Mouse (Mus musculus) stomach, embryonic 15.5 days (tissue): ENCODE data around the gene Mbd3. TPM values are rescaled to one million over a fixed set of nuclear protein-coding genes. Genes with fewer than 3 reads are reported as not detected.
A peak's percentile ranks its signal among the peaks of the same experiment; 100 is the strongest.

Experiments
- ATAC-seq: fragments of 200-750 bp; cut with Nextera tagmentation; 2 replicates; pipeline ENCODE4 v1.8.0; 2017; ENCODE audit warnings: low read depth, moderate number of reproducible peaks, moderate TSS enrichment; ENCODE audit not compliant: insufficient read depth, low FRiP score
- H3K27ac ChIP-seq: fragments of 300-500 bp; sonication (generic); 2 replicates; pipeline ENCODE4 v1.5.1; 2015; ENCODE audit warnings: mild to moderate bottlenecking, inconsistent platforms
- H3K27me3 ChIP-seq: fragments of 300-500 bp; sonication (generic); replicated peaks from 2 replicates; pipeline ENCODE4 v1.6.1; 2015; ENCODE audit warnings: inconsistent platforms
- H3K36me3 ChIP-seq: fragments of 300-500 bp; sonication (generic); 2 replicates; pipeline ENCODE4 v1.6.1; 2015; ENCODE audit warnings: inconsistent platforms
- H3K4me1 ChIP-seq: fragments of 300-500 bp; sonication (generic); 2 replicates; pipeline ENCODE4 v1.6.1; 2015; ENCODE audit warnings: inconsistent platforms
- H3K4me2 ChIP-seq: fragments of 300-500 bp; sonication (generic); 2 replicates; pipeline ENCODE4 v1.6.1; 2015; ENCODE audit warnings: mild to moderate bottlenecking, inconsistent platforms
- H3K4me3 ChIP-seq: fragments of 300-500 bp; sonication (generic); replicated peaks from 2 replicates; pipeline ENCODE4 v1.5.1; 2015; ENCODE audit warnings: inconsistent platforms
- H3K9ac ChIP-seq: fragments of 300-500 bp; sonication (generic); 2 replicates; pipeline ENCODE4 v1.6.1; 2015; ENCODE audit warnings: inconsistent platforms
- H3K9me3 ChIP-seq: fragments of 300-500 bp; sonication (generic); 2 replicates; pipeline ENCODE4 v1.6.1; 2016; ENCODE audit warnings: inconsistent platforms
- WGBS: fragments of 180-500 bp; shearing (Covaris S2); methylation state at CpG from one replicate; pipeline ENCODE4 v1.1.7; 2015; 5-methylcytosine and 5-hydroxymethylcytosine counted together
- polyA plus RNA-seq: library from polyadenylated mRNA; unstranded; fragments of >200 nt; fragmentation: Nextera tagmentation; extraction: Ambion mirVana; gene quantifications from 2 replicates; pipeline ENCODE4 v1.2.1, GENCODE M21; 2015

Mbd3 gene
- polyA plus RNA-seq, 1 experiment from 2014 or later: 204 TPM

DNA sequence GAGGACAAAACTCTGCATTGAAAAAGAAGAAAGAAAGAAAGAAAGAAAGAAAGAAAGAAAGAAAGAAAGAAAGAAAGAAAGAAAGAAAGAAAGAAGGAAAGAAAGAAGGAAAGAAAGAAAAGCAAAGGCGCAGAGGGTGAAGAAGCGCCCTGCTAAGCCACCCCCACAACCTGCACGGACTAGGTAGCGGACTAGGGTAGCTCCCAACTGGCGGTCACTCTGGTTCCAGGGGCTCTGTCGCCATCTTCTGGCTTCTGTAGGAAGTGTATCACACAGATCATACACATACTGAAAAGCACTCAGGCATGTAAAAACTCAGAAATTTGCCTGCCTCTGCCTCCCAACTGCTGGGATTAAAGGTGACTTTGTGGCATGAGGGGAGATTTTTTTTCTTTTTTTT is 25.3 kb downstream of the Mbd3 start:
- Histone ChIP-seq H3K9me3 (no peaks in the 10 kb centered on the region), H3K27me3 (no peaks in the 10 kb centered on the region), H3K27ac (no peak overlapping the region), H3K4me3 (no peak overlapping the region), H3K9ac (no peak overlapping the region), H3K4me1 (no peaks in the 10 kb centered on the region), H3K4me2 (no peak overlapping the region), H3K36me3 (no peaks in the 10 kb centered on the region)
- 24% methylated on average over 6 of the region's 6 CpGs for WGBS
- no peak for ATAC-seq

DNA sequence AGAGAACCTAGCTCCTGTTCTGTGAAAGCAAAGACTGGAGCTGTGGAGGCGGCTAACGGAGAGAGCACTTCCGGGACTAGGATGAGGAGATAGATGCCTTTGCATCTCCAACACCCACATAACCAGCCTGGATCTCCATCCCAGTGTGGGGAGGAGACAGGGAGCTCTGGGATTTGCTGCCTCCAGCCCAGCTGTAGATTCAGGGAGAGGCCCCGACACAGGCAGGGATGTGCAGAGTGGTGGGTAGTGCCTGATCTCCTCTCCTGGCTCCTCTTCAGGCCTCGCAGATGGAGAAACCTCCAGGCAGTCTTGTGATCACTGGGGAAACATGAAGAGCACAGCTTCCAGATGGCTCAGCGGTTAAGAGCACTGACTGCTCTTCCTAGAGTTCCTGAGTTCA is 26.6 kb downstream of the Mbd3 start:
- no peak overlapping the region for H3K4me3 ChIP-seq
- H3K36me3 ChIP-seq: no peaks in the 10 kb centered on the region
- H3K9me3 ChIP-seq: no peaks in the 10 kb centered on the region
- no peak for ATAC-seq
- H3K4me1 ChIP-seq: no peaks in the 10 kb centered on the region
- 82% methylated on average over 6 of the region's 6 CpGs for WGBS
- H3K9ac ChIP-seq: no peak overlapping the region
- no peaks in the 10 kb centered on the region for H3K27me3 ChIP-seq
- no peak overlapping the region for H3K4me2 ChIP-seq
- no peak overlapping the region for H3K27ac ChIP-seq

DNA sequence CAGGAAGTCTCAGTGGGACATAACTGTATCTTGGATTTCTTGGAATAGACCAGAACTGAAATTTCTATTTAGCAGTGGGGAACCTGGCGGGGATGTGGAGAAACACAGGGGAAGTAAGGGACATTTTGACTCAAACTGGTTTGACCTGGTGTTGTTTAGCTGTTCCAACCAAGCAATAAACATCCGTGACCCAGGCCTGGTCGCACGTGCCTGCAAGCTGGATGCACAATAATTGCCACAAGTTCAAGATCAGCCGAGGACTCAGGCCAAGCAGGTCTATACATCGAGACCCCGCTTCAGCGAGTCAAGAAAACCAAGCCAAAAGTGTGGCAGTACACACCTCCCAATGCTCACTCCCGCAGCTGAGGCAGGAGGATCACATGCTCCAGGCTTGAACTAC is 27.4 kb downstream of the Mbd3 start:
- no peak overlapping the region for H3K9ac ChIP-seq
- peak overlapping the region; percentile 28 for H3K4me2 ChIP-seq
- no peak overlapping the region for H3K27ac ChIP-seq
- H3K4me3 ChIP-seq: no peak overlapping the region
- H3K9me3 ChIP-seq: no peaks in the 10 kb centered on the region
- H3K4me1 ChIP-seq: no peaks in the 10 kb centered on the region
- 49% methylated on average over 9 of the region's 9 CpGs for WGBS
- H3K27me3 ChIP-seq: no peaks in the 10 kb centered on the region
- ATAC-seq: no peak
- no peaks in the 10 kb centered on the region for H3K36me3 ChIP-seq

DNA sequence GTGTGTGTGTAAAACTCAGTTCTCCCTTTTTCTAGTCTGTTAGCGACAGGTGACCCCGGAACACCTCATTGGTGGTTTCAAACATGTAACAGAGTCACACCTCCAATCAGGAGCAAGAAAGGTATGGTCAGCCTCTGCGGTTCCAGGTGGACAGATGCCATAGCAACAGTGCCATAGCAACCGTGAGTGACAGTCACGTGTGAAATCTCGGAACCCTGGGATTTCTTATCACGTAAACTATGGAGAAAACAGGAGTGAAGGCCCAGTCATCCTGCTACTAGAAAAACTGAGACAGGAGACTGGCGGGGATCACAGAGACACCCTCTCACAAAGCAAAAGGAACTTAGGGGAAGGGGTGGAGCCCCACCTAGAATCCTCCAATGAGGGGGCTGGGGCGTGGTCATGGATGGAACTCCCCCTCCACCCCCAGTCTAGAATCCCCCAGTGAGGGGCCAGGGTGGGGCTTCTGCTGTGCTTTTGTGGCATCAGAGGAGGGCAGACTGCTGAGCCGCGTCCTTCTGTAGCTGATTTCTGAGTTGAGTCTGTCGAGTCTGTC is 27.9 kb downstream of the Mbd3 start:
- Histone ChIP-seq H3K27me3 (no peaks in the 10 kb centered on the region), H3K36me3 (no peaks in the 10 kb centered on the region), H3K27ac (no peak overlapping the region), H3K9ac (no peak overlapping the region), H3K9me3 (no peaks in the 10 kb centered on the region), H3K4me2 (peak overlapping the region; percentile 28), H3K4me3 (peak overlapping the region; percentile 17; the same call in 1 of the 2 replicates), H3K4me1 (no peaks in the 10 kb centered on the region)
- 4% methylated on average over 12 of the region's 12 CpGs for WGBS
- peak; percentile 44 for ATAC-seq

DNA sequence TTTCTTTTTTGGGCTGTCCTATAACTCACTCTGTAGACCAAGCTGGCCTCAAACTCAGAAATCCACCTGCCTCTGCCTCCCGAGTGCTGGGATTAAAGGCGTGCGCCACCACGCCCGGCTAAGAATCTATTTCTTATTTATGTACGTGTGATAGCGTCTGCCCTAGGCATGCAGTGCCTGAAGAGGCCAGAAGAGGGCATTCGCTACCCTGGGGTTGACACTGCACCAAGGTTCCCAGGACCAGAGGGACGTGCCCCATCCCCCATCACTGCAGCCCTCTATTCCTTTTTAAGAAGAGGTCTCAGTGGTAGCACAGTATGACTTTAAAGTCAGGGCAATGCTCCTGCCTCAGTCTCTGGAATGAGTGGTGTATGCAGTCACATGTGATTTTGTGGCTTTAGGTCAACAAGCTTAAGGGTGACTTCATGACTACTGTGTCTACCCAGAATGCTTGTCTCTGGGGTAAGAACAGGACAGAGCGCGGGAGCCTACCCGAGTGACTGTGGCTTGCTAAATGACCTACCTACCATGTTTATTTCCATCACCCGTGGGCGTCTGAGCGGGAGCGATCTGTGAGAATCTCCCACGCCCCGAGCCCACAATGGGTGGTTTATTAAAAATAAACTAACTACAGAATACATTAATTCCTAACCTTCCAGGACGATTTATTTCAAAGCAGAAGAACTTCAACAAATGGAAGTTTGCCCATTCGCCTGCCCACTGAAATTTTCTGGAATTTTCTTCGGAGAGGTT is 29.2 kb downstream of the Mbd3 start:
- no peak overlapping the region for H3K4me3 ChIP-seq
- no peak for ATAC-seq
- no peak overlapping the region for H3K27ac ChIP-seq
- WGBS: 76% methylated on average over 21 of the region's 21 CpGs
- no peak overlapping the region for H3K9ac ChIP-seq
- no peaks in the 10 kb centered on the region for H3K36me3 ChIP-seq
- H3K4me2 ChIP-seq: no peak overlapping the region
- no peaks in the 10 kb centered on the region for H3K9me3 ChIP-seq
- no peaks in the 10 kb centered on the region for H3K4me1 ChIP-seq
- H3K27me3 ChIP-seq: no peaks in the 10 kb centered on the region

DNA sequence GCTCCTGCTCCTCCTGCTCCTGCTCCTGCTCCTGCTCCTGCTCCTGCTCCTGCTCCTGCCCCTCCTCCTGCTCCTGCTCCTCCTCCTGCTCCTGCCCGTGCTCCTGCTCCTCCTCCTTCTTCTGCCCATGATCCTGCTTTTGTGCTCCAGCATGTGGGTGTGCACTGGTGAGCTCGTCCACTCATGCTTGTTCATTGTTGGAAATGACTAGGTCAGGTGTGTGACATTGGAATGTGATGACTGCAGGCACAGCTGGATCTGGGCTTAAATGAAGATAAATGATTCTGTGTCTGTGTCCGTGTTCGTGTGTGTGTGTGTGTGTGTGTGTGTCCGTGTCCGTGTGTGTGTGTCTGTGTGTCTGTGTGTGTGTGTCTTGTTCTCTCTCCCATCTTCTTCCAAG is 31.0 kb downstream of the Mbd3 start:
- ATAC-seq: no peak
- WGBS: 81% methylated on average over 6 of the region's 6 CpGs

DNA sequence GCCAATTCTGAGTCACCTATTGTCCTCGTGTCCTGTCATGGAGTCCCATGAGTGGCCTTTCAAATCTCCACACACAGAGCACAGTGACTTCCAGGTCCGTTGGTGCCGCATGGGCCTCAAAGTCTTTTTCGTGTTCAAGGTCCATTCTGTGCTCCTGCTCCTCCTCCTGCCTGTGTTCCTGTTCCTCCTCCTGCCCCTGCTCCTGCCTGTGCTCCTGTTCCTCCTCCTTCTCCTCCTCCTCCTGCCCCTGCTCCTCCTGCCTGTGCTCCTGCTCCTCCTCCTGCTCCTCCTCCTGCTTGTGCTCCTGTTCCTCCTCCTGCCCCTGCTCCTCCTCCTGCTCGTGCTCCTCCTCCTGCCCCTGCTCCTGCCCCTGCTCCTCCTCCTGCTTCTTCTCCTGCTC is 31.4 kb downstream of the Mbd3 start:
- no peaks in the 10 kb centered on the region for H3K27me3 ChIP-seq
- no peak overlapping the region for H3K4me3 ChIP-seq
- H3K9ac ChIP-seq: no peak overlapping the region
- H3K4me2 ChIP-seq: no peak overlapping the region
- H3K9me3 ChIP-seq: no peaks in the 10 kb centered on the region
- H3K36me3 ChIP-seq: no peaks in the 10 kb centered on the region
- H3K4me1 ChIP-seq: no peaks in the 10 kb centered on the region
- H3K27ac ChIP-seq: no peak overlapping the region
- WGBS: 48% methylated on average over 5 of the region's 5 CpGs
- no peak for ATAC-seq

More for the DNA sequence above, 31.0 kb downstream of the Mbd3 start:
- Histone ChIP-seq H3K4me2 (no peak overlapping the region), H3K36me3 (no peaks in the 10 kb centered on the region), H3K4me3 (no peak overlapping the region), H3K4me1 (no peaks in the 10 kb centered on the region), H3K9me3 (no peaks in the 10 kb centered on the region), H3K27me3 (no peaks in the 10 kb centered on the region), H3K9ac (no peak overlapping the region), H3K27ac (no peak overlapping the region)

DNA sequence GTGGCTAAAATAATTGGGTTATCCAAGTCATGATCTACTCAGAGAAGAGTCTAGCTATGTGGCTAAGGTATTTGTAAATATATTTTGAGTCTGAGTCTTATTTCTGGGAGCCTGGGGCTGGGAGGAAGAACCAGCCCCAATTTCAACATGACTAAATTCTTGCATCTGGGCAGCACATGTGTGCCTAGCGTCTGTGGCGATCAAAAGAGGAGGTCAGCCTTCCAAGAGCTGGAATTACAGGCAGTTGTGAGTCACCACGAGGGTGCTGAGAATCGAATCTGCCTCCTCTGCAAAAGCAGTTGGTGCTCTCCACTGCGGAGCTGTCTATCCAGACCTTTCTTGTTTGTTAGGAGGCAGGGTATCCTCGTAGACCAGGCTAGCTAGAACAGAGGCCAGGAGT is 33.6 kb downstream of the Mbd3 start:
- Histone ChIP-seq H3K9ac (no peak overlapping the region), H3K27ac (no peak overlapping the region), H3K27me3 (0 out of 2 replicates have a peak, but pooled peaks cover 3% of the 10 kb centered on the region), H3K36me3 (no peaks in the 10 kb centered on the region), H3K9me3 (no peaks in the 10 kb centered on the region), H3K4me3 (no peak overlapping the region), H3K4me2 (no peak overlapping the region), H3K4me1 (no peaks in the 10 kb centered on the region)
- ATAC-seq: no peak
- 69% methylated on average over 6 of the region's 6 CpGs for WGBS

DNA sequence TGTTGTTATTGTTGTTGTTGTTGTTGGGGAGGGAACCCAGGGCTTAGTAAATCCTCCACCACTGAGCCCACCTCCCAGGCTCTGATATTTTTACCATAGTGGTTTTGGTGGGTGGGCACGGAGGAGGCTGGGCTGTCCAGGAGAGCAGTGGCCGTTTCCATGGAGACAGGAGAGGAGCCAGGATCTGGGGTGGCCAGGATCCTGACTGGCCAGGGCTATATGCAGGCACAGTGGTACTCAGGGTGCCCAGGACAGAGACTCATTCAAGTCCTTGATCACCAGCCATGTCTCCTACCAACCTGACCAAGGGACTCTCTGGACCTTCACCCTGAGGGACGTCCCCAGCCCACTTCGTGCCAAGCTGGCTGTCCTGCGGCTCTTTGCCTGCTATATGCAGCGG is 35.6 kb downstream of the Mbd3 start:
- Histone ChIP-seq H3K4me3 (no peak overlapping the region), H3K4me2 (no peak overlapping the region), H3K9me3 (no peaks in the 10 kb centered on the region), H3K4me1 (no peaks in the 10 kb centered on the region), H3K36me3 (no peaks in the 10 kb centered on the region), H3K9ac (no peak overlapping the region), H3K27me3 (peaks cover 15% of the 10 kb centered on the region), H3K27ac (no peak overlapping the region)
- WGBS: 46% methylated on average over 6 of the region's 6 CpGs
- ATAC-seq: no peak

DNA sequence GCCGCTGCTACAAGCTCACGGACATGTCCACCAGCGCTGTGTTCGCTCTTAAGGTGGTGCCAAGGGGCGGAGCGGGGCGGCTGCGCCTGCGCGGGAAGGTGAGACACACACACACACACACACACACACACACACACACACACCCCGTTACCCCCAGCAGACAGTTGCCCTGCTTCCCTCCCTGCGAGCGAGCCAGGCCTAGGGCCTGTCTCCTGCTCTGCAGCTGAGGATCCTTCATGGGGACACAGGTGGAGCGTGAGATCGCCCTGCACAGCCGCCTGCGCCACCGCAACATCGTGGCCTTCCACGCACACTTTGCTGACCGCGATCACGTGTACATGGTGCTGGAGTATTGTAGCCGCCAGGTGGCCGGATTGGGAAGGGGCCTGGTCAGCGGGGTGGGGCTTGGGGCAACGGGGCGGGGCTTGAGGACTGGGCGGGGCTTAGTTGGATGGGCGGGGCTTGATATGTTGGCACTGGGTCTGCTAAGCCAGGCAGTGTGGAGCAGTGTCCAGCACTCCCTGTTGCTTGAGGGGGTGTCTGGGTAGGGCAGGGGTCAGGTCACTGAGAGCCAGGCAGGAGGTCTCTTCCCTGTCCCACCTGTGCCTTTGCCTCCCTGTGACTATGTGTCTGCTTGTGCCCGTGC is 41.2 kb downstream of the Mbd3 start:
- peak overlapping the region; percentile 22 for H3K4me3 ChIP-seq
- no peak overlapping the region for H3K9ac ChIP-seq
- H3K36me3 ChIP-seq: no peaks in the 10 kb centered on the region
- ATAC-seq: 0 out of 2 replicates have a peak, but pooled peaks have one; percentile 29
- no peaks in the 10 kb centered on the region for H3K9me3 ChIP-seq
- H3K4me1 ChIP-seq: peaks cover 26% of the 10 kb centered on the region
- H3K27me3 ChIP-seq: peaks cover 61% of the 10 kb centered on the region
- WGBS: 9% methylated on average over 25 of the region's 31 CpGs
- peak overlapping the region; percentile 53 for H3K4me2 ChIP-seq
- H3K27ac ChIP-seq: no peak overlapping the region

DNA sequence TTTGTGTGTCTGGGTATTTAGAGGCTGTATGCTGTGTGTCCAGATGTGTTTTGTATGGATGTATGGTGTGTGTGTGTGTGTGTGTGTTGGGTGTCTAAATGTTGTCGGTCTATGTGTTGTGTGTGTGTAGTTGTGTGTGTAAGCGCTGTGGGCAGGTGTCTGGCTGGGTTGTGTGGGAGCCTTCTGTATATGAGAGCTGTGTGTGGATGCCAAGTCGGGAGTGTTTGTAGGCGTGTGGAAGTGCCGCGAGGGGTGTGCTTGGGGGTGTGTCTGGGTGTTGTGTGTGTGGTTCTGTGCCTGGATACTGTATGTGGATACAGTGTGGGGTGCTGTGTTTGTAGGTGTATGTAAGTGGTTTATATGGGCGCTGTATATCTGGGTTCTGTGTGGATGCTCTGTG is 42.0 kb downstream of the Mbd3 start:
- H3K4me1 ChIP-seq: peaks cover 26% of the 10 kb centered on the region
- no peak for ATAC-seq
- no peaks in the 10 kb centered on the region for H3K36me3 ChIP-seq
- WGBS: 33% methylated on average over 7 of the region's 7 CpGs
- no peaks in the 10 kb centered on the region for H3K9me3 ChIP-seq
- H3K4me2 ChIP-seq: peak overlapping the region; percentile 58; the same call in 1 of the 2 replicates
- H3K4me3 ChIP-seq: peak overlapping the region; percentile 22; the same call in 1 of the 2 replicates
- H3K27me3 ChIP-seq: peaks cover 68% of the 10 kb centered on the region
- no peak overlapping the region for H3K27ac ChIP-seq
- H3K9ac ChIP-seq: no peak overlapping the region

DNA sequence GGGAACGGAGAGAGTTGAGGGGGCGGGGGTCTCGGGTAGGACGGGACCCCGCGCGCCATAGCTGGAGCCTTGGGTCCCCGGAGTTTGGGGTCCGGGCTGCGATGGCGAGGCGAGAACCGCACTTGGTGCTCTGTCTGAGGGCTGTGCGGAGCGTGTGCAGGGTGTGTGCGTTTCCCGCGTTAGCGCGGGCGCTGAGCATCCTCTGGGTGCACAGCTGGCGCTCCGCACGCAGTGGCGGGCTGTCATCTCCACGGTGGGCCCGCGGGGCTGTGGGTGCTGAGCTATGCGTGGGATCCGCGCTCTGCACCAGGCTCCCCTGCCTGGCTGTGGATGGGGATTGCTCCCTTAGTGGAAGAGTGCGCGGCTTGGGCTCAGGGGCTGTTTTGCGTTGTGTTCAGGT is 42.6 kb downstream of the Mbd3 start:
- Histone ChIP-seq H3K9me3 (no peaks in the 10 kb centered on the region), H3K27me3 (peaks cover 74% of the 10 kb centered on the region), H3K36me3 (no peaks in the 10 kb centered on the region), H3K27ac (no peak overlapping the region), H3K4me2 (peak overlapping the region; percentile 58), H3K9ac (no peak overlapping the region), H3K4me3 (peak overlapping the region; percentile 36), H3K4me1 (peaks cover 26% of the 10 kb centered on the region)
- WGBS: 2% methylated on average over 34 of the region's 34 CpGs
- ATAC-seq: no peak
